Mouse (Mus musculus) T-cell, adult 2 months (primary cell): ENCODE data around the gene Olfr693.
"Not testable (repeated sequence)": the region's sequence is repeated elsewhere in the genome, so short reads cannot be mapped to it uniquely, and the experiment has no call there.

Experiments used
- DNase-seq: peaks from one replicate; pipeline ENCODE4 v3.0.0; 2022; ENCODE audit warnings: low spot score

Olfr693 gene

DNA sequence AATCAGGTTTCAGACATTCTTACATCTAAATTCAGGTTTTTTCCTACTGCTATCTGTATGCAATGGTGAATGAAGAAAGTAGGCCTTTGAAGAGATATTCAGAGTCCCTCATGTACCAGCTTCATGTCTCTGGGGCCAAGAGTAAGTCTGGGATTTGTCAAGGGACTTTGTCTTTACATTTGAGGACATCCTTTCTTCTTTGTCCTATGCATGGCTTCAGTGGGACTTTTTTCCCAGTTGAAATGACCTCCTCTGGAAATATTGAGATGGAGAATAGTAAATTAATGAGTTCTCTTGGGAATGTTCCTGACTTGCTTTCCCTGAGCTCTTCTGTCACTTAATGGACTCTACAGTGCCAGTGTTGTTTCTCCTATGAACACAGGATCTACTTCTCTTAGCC is at the start of gene Olfr693:
Gene Olfr693 (minus strand): TSS at position 101 of the 400 bp plus-strand sequence.
- DNase-seq = no peak

DNA sequence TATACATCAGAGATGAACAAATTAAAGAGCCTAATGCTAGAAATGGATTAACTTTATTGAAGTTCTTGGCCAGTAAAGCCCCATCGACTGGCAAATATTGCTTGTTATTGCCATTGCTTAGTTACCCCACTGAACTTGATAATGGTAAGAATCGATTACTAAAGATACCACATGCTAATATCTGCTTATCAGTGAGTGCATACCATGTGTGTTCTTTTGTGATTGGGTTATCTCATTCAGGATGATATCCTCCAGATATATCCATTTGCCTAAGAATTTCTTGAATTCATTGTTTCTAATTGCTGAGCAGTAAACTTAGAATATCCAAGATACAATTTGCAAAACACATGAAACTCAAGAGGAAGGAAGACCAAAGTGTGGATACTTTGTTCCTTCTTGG is 45.3 kb upstream of the Olfr693 start:
- DNase-seq = not testable (repeated sequence)

DNA sequence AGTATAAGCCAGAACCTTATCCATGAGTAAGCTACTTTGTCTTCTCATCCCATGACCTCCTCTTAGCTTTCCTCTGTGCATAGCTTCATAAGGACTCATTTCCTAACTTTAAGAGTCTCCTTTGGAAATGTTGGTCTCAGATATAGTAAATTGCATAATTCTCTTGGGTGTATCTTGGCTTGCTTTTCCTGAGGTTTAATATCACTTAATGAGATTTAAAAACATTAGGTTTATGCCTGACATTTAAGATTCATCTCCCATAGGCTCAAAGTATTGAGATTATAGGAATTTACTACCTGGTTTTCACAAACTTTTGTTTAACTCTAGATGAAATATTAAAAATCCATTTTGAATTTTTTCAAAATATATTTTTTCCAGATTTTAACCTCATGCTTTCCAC is 35.9 kb upstream of the Olfr693 start, which contains the start of gene Olfr695:
Gene Olfr695 (minus strand): TSS at position 101 of the 400 bp plus-strand sequence.
- no peak for DNase-seq

DNA sequence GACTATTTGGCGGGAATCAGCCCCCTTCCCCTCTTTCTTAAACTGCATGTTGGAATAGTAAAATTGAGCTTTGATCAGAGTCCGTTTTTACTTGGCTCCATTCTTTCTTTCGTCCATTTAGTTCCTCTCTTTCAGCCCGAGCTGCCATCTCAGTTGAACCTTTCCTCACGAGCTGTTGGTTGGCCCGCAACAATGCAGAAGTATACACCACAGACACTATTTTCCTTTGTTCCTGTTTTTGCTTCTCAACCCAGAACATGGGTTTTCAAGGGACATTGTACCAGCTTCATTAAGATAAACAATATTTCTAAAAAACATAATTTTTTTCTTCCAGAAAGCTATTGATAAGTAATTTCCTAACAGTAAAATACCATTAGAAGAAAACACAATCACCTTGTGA is 31.1 kb upstream of the Olfr693 start:
- no peak for DNase-seq

DNA sequence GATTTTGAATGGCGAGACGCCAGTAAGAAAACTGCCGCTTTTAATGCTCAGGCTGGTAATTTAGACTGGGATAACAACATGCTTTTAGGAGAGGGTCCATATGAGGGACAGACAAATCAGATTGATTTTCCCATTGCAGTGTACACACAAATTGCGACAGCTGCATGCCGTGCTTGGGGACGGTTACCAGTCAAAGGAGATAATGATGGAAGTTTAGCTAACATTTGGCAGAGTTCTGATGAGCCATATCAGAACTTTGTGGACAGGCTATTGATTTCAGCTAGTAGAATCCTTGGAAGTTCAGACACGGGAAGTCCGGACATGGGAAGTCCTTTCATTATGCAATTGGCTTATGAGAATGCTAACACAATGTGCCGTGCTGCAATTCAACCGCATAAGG is 27.3 kb upstream of the Olfr693 start:
- DNase-seq = not testable (repeated sequence)

DNA sequence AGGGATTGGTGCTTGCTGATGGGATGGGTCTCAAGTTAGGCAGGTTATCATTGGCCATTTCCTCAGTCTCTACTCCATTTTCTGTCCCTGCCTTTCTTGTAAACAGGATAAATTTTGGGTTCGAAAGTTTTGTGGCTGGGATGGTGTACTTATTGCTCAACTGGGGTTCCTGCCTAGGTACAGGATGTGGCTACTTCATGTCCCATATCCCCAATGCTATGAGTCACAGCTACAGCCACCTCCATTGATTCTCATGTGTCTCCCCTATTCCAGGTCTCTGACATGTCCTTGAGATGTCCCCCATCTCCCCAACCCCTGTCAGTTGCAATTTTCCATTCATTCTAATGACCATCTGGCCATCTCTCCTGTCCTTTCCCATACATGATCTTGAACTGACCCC is 16.5 kb upstream of the Olfr693 start:
- no peak for DNase-seq

DNA sequence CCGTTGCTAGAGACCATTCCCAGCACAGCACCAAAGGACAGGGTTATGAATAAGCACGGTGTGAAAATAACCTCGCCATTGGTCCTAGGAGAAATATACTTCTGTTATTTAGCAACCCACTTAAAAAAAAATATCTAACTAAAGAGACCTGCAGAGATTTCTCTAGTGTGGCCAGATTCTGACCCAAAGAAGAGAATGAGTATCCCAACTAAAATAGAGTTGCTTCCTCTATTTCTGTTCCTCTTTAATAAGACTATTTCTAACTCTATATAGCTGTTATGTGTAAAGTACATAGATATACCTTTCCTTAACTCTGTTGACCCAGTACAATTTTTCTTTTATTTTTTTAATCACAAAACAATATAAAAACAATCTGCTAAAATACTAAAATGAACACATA is 12.6 kb upstream of the Olfr693 start:
- DNase-seq = no peak

DNA sequence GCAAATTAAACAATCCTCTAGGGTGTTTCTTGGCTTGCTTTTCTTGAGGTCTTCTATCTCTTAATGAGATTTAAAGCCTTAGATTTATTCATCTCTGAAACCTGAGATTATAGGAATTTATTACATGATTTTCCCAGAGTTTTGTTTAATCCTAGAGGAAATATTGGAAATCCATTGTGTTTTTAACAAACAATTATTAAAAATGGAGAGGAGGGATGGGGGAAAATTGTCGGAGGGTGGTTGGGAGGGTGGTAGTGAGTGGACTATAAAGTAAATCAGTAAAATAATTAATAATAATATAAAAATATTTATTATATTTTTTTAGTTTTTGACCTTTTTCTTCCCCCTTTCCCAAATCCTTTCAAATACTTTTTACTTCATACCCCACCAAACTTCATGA is 11.3 kb upstream of the Olfr693 start, which contains the start of gene Olfr694:
Gene Olfr694 (minus strand): TSS at position 101 of the 400 bp plus-strand sequence.
- DNase-seq = no peak

DNA sequence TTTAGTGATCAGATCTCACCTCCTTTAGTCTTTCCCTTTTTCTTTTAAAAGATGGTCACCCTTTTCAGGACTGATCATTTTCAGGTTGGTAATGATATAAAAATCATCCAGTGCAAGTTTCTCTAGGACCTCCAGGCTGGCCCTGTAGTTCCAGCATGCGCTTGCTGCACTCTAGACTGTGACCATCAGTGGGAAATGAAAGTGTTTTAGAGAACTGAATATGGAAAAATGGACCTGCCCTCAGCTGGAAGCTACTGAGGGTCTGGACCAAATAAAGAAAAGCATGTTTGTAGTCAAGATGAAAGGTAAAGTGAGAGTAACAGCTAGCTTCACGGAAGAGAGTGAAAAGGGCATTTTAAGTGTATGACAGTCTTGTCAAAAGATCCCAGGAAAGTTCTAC is 5.0 kb upstream of the Olfr693 start:
- DNase-seq = no peak

DNA sequence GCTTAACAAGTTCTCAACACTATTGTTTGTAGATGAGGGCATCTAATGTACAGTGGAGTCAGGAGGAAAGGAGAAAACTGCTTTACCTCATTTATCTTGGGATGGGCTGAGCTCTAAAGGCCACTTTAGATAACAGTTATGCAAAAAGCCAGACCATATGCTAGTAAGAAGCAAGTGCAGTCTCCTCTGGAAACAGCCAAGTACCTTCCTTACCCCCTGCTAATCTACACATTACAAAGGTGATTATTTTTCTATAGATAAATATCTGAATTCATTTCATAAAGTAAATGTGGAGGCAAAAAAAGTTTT is 28.1 kb downstream of the Olfr693 start:
- no peak for DNase-seq

DNA sequence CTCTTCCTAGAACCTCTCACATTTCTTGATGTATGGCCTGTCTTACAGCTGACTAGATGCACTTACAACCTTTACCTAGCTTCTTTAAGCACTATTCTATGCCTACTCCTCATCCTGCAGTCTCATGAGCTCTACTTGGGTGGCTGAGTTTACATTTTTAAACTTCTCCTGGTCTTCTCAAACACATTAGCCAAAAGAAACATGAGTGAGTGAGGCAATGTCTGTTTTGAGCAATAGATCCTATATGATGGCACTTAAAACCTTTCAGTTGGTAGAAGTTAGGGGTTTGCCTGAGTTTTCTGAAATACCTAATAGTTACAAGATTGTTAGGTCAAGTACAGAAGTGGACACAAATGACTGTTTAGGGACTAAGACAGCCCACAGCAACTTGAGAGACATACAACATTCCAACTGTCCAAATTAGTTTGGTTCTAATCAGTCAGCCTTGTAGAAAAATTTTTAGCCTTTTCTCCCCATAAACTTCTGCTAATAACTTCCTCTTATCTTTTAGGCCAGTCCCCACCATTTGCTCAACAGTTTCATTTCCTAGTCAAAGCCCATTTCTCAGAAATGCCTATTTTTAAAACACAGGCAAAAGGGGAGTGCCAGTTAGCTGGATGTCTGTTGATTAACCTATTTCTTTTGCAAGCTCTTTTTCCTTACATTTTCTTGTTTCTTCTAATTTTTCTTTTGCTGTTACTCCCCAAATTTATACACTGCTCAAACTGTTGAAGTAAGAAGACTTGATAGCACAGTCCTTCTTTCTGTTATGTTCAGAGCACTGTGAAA is 28.6 kb downstream of the Olfr693 start:
- DNase-seq = no peak

DNA sequence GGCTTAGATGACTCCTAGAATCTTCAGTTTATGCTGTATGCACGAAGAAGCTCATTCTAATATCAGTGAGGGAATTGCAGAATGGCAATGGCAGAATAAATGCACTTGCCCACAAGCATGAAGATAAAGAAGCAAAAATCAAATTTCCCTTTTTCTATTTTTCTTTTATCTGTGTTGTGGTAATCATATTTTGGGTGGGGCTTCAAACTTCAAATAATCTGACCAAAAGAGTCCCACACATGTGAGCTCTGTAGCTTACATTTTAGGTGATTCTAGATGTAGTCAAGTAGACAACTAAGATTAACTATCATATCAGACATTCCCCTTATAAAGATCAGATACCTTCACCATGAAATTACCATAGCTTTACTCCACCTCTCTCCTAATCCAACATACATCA is 30.6 kb downstream of the Olfr693 start:
- no peak for DNase-seq

DNA sequence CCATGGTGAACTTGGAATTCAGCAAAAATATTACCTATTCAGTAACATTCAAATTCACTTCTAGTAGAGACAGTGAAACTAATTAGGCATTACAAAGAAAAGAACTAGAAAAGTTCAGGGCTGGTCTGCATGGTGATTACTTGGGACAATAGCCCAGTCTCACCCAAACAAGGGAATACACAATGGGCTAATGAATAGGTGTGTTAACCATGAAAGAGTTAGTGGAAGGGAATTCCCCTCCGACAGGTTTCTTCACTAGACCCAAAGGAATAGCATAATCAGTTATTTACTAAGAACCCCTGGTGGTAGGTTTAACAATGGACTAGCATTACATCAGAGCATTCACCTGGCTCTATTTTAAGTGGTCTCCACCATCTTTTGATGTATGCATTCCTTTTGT is 35.1 kb downstream of the Olfr693 start:
- DNase-seq = peak; percentile 16

DNA sequence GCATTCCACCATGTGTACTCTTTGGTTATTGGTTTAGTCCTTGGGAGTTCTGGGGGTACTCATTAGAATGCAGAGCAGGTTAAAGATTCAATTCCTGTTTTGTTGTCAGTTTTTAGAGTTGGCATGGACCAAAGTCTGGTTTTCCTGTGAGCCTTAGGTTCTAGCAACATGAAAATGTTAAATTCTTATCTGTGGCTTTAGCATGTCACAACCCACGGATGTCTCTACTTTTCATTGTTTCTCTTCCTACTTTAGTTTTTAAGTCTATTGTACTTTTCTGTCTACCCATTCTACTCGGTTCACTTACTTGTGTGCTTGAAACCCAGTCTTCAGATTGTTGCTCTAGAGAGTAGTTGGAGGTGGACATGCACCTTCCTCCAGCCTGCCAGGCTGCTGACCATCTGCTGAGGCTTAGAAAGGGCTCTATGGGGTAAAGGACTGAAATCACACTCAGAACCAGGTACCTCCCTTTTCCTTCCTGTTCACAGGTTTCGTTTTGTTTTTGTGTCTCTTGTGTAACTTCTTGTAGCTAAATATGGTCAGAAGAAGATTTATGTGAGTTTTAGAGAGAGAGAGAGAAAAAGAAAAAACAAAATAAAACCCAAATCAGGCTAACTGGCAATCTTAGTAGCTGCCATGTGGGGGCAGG is 36.0 kb downstream of the Olfr693 start:
- DNase-seq = peak; percentile 55

DNA sequence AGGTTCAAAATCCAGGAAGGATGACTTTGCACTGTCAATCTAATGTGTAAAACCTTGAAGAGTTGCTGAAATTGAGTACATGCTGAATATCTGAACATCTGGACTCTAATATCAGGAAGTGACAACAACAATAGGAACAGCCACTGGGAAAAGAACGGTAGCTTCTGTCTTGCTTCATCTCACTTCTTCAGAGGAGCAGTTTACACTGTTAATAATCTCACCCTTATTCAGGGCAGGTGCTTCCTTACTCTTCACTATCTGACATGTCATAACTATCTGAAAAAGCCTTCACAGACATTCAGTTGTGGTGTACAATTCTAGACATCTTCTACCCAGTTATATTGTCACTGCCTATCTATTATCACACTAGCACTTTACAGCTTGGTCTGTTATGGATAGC is 39.5 kb downstream of the Olfr693 start:
- no peak for DNase-seq

DNA sequence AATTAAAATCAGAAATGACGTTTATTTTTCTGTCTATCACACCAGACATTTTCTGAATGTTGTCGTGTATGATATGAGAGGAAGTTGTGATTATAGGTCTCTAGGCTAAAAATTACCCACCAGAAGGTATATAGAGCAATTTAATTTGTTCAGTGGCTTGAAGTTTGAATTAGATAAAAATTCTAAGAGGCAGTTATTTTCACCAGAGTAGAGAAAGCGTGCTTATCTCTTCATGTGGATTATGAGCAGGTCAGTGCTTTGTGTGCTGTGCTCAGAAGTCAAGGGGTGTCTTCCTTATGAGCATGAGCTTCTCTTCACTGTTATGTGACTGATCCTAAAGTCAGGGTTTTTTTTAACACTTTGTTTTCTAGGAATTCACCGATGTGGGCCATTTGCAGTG is 44.8 kb downstream of the Olfr693 start:
- no peak for DNase-seq
